Mouse (Mus musculus) cerebellum, adult 18-20 months (tissue): ENCODE data around the gene Nlrp9b.
"Not testable (repeated sequence)": the region's sequence is repeated elsewhere in the genome, so short reads cannot be mapped to it uniquely, and the experiment has no call there.

Experiments used
- DNase-seq, 2 experiments: peaks; one replicate each; pipeline ENCODE4 v3.0.0; 2021

Nlrp9b gene

DNA sequence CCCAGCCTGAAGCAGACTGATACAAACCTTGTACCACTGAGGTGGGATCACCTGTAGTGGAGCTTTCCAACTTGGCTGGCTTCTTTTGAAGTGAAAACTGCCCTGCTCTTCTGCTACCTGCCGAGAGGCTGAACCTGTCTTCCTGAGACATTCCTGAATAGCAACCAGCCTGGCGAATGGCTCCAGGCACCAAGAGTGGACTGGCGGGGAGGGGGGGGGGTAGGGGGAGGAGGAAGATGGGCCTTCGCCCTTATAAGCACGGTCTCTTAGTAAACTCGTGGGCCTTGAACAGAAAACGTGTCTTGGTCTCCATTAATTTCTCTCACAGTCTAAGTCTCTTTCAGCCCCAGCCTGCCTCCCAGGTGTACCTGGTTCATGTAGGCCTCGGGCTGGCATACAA lies at the start of gene Nlrp9b:
Gene Nlrp9b (plus strand): TSS at position 301 of the 400 bp plus-strand sequence.
- DNase-seq = not testable (repeated sequence)

DNA sequence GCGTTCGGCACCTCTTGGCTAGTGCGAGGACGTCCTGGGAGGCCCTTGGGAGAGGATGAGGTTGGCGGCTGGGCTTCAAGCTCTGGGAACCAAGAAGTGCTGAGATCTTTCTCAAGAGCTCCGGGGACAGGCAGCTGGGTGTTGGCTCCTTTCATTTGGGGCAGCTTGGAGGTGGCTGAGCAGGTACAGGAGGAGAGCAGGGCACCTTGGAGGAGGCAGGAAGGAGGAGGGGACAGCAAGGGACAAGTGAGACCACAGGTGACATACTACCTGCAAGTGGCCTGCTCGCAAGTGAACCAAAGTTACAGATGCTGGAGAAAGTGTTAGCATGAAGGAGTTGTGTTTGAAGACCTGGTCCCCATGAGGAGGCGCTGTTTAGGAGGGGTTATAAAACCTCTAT lies 46.6 kb upstream of the Nlrp9b start:
- no peak for DNase-seq

DNA sequence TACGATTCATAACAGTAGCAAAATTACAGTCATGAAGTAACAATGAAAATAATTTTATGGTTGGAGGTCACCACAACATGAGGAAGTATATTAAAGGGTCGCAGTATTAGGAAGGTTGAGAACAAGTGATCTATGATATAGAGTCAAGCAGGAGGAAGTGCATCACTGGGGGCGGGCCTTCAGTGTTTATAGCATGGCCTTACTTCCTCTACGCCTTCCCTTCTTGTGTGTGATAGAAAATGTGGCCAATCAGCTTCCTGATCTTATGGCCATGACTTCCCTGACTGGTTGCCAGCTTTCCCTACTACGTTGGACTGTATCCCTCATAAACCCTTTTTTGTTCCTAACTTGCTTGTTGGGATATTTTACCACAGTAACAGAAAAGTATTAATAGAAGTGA lies 46.1 kb upstream of the Nlrp9b start:
- DNase-seq = no peak

DNA sequence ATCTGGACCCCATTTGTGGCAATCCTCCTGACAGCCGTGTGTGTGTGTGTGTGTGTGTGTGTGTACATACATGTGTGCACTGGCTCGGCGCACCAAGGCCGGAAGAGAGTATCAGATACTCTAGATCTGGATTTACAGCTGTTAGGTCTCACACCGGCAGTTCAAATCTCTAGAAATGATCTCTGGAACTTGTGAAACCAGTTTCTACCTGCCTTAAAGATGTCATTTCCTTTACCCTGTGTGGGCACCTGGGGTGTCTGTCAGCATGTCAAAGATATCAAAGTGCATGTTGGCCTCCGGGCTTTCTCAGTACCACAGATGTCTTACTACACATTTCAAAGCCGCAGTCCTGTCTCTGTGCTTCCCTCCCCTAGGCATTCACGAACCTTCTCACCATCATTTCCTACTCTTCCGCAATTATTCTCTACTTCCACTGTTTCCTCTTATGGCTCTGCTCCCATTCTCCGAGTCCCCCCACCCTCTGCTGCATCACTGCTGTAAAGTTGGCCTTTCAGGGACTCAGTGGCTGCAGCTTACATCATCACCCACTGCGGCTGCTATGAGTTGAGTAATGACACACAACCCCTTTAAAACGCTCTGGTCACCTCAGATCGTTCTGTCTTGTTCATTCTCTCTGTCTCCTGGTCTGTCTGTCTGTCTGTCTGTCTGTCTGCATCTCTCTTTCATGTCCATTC lies 45.3 kb upstream of the Nlrp9b start:
- no peak for DNase-seq

GRCm38 (mm10) chr7:19948956-19949355 lies 42.3 kb upstream of the Nlrp9b start:
- DNase-seq = no peak

DNA sequence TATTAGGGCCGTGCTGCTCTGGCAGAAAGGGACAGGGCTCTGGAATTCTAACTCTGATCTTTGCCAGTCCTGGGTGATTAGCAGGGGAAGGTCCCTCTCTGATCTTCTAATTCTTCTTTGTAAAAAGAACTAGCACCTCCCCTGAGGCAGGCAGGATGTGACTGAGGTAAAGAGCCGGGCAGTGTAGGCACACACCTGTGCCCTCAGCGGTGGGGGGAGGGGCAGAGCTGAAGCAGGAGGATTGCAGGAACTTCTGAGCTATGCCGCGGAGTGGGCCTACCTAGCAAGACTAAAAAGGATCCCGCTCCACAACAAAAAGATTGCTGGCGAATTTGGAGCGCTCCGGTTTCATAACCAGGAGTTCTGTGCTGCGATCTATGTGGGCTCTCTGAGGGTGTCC lies 41.3 kb upstream of the Nlrp9b start:
- no peak for DNase-seq

GRCm38 (mm10) chr7:19950589-19950988 lies 40.7 kb upstream of the Nlrp9b start, which contains the start of gene Igsf23:
Igsf23 (minus strand) TSS chr7:19950756.
- no peak for DNase-seq

DNA sequence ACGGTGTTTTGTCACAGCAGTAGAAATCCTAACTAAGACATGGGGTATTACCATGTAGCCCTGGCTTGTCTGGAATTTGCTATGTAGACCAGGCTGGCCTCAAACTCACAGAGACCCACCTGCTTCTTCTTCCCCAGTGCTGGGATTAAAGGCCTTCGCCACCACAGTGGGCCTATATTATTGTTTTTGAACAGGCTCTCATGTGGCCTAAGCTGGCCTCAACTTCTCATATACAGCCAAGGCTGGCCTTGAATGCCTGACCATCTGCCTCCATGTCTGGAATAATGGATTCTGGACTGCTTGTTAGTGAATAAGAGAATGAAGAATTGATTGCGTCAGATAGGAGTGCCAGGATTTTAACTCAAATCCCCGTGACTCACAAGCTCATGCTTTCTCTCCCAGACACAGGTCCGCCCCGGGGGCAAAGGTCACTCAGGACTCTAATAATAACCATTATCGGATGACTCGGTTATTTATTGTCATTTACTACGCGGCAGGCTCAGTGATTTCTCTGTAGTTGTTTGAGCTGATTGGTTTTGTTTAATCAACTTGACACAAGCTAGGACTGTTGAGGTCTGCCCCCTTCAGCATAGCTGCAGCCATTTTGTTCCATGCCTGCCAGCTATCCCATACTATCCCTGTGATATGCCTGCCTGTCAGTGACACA lies 38.8 kb upstream of the Nlrp9b start:
- no peak for DNase-seq

- DNase-seq = no peak
Observed at GRCm38 (mm10) chr7:19953054-19953453, 38.2 kb upstream of the Nlrp9b start.

GRCm38 (mm10) chr7:19955861-19956260 lies 35.4 kb upstream of the Nlrp9b start:
- DNase-seq = no peak

DNA sequence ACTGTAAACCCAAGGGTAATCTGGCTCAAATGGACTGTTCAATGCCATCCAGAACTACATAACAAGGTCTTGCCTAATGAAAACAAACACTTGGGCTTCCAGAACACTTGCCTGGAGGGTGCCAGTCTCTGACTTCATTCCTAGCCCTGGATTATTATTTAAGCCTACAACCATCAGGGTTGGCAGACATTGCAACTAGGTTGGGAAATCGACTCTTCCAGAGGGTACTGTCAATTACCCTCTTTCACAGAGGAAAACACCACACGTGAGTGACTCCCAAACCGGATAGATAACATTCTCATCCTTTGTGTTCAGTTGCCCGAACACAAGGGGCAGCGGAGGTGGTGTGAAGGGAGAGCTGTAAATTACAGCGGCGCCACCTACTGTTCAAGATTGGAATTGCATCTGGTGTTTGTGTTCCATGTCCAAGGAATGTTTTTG lies 34.9 kb upstream of the Nlrp9b start:
- peak; percentile 76 to 83 for DNase-seq

GRCm38 (mm10) chr7:19962423-19962822 lies 28.8 kb upstream of the Nlrp9b start:
- no peak for DNase-seq

GRCm38 (mm10) chr7:19964985-19965579 lies 26.2 kb upstream of the Nlrp9b start, which contains the start of gene Ceacam20:
Ceacam20 (plus strand) TSS chr7:19965412.
- DNase-seq = no peak

DNA sequence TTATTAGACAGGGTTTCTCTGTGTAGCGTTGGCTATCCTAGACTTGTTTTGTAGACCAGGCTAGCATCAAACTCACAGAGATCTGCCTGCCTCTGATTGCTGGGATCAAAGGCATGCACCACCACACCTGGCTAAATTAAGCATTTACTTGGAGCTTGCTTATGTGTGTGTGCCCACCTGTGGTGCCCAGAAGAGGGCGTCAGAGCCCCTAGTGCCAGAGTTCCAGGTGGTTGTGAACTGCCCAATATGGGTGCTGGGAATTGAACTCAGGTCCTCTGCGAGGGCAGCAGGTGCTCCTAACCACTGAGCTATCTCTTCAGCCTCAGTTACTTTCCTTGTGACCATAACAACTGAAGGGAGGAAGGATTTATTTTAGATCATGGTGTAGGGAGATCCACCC lies 22.2 kb upstream of the Nlrp9b start:
- no peak for DNase-seq

- no peak for DNase-seq
Observed at GRCm38 (mm10) chr7:19969541-19970090, 21.6 kb upstream of the Nlrp9b start.

DNA sequence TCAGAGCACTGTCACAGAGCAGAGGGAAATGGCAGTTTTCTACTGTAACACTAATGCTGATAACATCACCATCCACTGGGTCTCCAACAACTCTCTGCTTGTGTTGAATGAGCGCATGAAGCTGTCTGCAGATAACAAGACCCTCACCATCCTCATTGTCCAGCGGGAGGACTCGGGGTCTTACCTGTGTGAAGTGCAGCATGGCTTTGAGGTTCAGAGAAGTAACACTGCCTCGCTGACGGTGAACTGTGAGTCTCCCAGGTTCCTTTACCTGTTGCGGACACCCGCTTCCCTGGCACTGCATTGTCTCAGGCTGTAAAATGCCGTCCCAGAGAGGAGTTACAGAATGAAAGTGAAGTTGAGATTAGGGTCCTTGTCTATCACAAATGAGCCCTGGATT lies 21.1 kb upstream of the Nlrp9b start:
- DNase-seq = no peak

DNA sequence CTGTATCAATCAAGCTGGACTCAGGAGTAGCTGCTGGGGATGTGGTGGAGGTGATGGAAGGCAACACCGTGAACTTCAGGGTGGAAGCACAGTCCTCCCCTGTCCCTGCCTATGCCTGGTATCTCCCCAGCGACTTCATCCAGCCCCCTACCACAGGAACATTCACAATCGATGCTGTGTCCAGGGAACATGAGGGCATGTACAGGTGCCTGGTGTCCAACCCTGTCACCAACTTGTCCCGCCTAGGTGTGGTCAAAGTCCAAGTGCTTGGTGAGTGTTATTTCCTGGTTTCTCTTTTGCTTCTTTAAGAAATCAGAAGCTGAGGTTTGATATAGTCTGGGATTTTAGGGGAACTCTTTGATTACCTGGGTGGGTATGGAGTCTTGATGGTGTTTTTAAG lies 19.7 kb upstream of the Nlrp9b start:
- no peak for DNase-seq

- not testable (repeated sequence) for DNase-seq
Observed at GRCm38 (mm10) chr7:19996721-19997120, 5.5 kb downstream of the Nlrp9b start.

DNA sequence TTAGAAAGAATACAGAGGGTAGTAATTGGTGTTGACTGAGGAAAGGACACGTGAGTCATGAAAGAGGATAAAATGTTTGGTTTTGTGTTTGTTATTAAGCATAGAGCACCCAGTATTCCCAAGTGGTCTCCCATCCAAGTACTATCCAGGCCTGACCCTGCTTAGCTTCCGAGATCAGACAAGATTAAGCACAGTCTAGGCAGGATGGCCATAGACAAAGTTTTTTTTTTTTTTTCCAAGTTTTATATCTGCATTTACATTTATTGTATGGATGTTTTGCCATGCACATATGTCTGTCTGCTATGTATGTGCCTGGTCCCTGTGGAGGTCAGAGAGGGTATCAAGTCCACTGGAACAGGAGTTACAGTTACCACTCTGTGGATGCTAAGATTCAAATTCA lies 18.7 kb downstream of the Nlrp9b start:
- DNase-seq = no peak

GRCm38 (mm10) chr7:20064100-20064499 lies 72.8 kb downstream of the Nlrp9b start:
- DNase-seq = not testable (repeated sequence)

GRCm38 (mm10) chr7:20078118-20078517 lies 86.9 kb downstream of the Nlrp9b start:
- not testable (repeated sequence) for DNase-seq

DNA sequence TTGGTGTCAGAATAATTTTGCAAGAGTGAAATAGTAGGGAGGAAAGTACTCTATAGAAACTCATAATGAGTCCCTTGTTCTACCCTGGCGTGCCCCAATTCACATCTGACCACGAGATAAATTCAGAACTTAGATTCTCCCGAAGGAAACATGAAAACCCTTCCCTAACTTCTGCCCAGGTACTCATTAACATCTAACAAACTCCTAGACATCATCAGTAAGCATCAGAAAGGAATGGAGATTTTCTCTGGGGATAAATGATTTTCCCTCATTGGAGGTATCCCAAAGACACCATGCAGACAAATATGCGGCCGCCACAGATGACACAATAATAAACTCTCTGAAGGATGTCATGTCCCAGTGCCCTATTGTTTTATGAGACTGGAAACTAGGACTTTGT lies 108.1 kb downstream of the Nlrp9b start, which contains the start of gene Vmn1r91:
Gene Vmn1r91 (plus strand): TSS at position 301 of the 400 bp plus-strand sequence.
- DNase-seq = not testable (repeated sequence)

- DNase-seq = not testable (repeated sequence)
Observed at GRCm38 (mm10) chr7:20122479-20122878, 131.2 kb downstream of the Nlrp9b start, which contains the start of gene Gm16442. Gm16442 (minus strand) TSS chr7:20122579.
